Mouse (Mus musculus) spleen, postnatal 4 days (tissue): Measurements from ENCODE around the gene Qsox2.

Experiments
- DNase-seq, 2 experiments: peaks; one replicate each; pipeline ENCODE4 v3.0.0; 2022; ENCODE audit warnings: low spot score in 2 of 2

Qsox2 gene

GRCm38 (mm10) chr2:26225242-26225641 is 12.1 kb downstream of the Qsox2 start:
- DNase-seq: no peak

GRCm38 (mm10) chr2:26223961-26224360 is 13.4 kb downstream of the Qsox2 start:
- no peak for DNase-seq

GRCm38 (mm10) chr2:26214526-26214925 is 22.8 kb downstream of the Qsox2 start:
- DNase-seq: peak; percentile 74 to 84

- DNase-seq: no peak
Measured at GRCm38 (mm10) chr2:26209566-26209965, 27.8 kb downstream of the Qsox2 start.

GRCm38 (mm10) chr2:26208126-26208789 is 29.1 kb downstream of the Qsox2 start, which contains the start of gene Lhx3:
Gene Lhx3 (minus strand): TSS chr2:26208289.
- peak; percentile 80 to 92 for DNase-seq

- no peak for DNase-seq
Measured at GRCm38 (mm10) chr2:26207559-26207958, 29.8 kb downstream of the Qsox2 start.

- DNase-seq: no peak
Measured at GRCm38 (mm10) chr2:26205761-26206160, 31.6 kb downstream of the Qsox2 start.

GRCm38 (mm10) chr2:26205126-26205525 is 32.2 kb downstream of the Qsox2 start:
- DNase-seq: peak; percentile 30 to 74

GRCm38 (mm10) chr2:26202849-26203475 is 34.4 kb downstream of the Qsox2 start:
- no peak for DNase-seq

GRCm38 (mm10) chr2:26201926-26202848 is 35.1 kb downstream of the Qsox2 start:
- no peak for DNase-seq

GRCm38 (mm10) chr2:26198488-26198887 is 38.8 kb downstream of the Qsox2 start:
- DNase-seq: no peak

GRCm38 (mm10) chr2:26194552-26195339 is 42.6 kb downstream of the Qsox2 start:
- no peak for DNase-seq

- DNase-seq: peak in 1 of 2 experiments; percentile 37
Measured at GRCm38 (mm10) chr2:26188517-26188916, 48.8 kb downstream of the Qsox2 start.

GRCm38 (mm10) chr2:26184352-26184751 is 53.0 kb downstream of the Qsox2 start:
- no peak for DNase-seq

- peak in 1 of 2 experiments; percentile 29 for DNase-seq
Measured at GRCm38 (mm10) chr2:26182646-26183045, 54.7 kb downstream of the Qsox2 start.

GRCm38 (mm10) chr2:26177189-26177588 is 60.1 kb downstream of the Qsox2 start:
- no peak for DNase-seq

GRCm38 (mm10) chr2:26176731-26177130 is 60.6 kb downstream of the Qsox2 start:
- peak in 1 of 2 experiments; percentile 30 for DNase-seq

GRCm38 (mm10) chr2:26175191-26175590 is 62.1 kb downstream of the Qsox2 start:
- no peak for DNase-seq

GRCm38 (mm10) chr2:26172166-26172565 is 65.2 kb downstream of the Qsox2 start:
- DNase-seq: no peak

- no peak for DNase-seq
Measured at GRCm38 (mm10) chr2:26170376-26170775, 66.9 kb downstream of the Qsox2 start.

GRCm38 (mm10) chr2:26168843-26169579 is 68.3 kb downstream of the Qsox2 start:
- DNase-seq: no peak
